In genomic region chr10:45933631-45934310, GRCm38 (mm10) we compare ENCODE assay signal across 12 mouse cellular contexts.
"Had no signal": no experiment of that assay in that cellular context is flagged by ENCODE, and none has a peak within 500 bp of the region (broad histone marks: within the 10 kb centered on the region; RNA-seq: fewer than 3 reads in every experiment).

No protein-coding gene starts in this region.

- DNase-seq: retina, postnatal 1 day; right cerebral cortex, adult 18-20 months; right cerebral cortex, postnatal 14 days; right cerebral cortex, postnatal 25 days; right cerebral cortex, postnatal 4 days; spleen, adult 18-20 months; thymus, adult 18-20 months; thymus, adult 2 months; thymus, postnatal 14 days; thymus, postnatal 25 days; thymus, postnatal 36 days; thymus, postnatal 4 days had no signal
